Comparison of ENCODE assay signal across 10 mouse cellular contexts in the genomic region with DNA sequence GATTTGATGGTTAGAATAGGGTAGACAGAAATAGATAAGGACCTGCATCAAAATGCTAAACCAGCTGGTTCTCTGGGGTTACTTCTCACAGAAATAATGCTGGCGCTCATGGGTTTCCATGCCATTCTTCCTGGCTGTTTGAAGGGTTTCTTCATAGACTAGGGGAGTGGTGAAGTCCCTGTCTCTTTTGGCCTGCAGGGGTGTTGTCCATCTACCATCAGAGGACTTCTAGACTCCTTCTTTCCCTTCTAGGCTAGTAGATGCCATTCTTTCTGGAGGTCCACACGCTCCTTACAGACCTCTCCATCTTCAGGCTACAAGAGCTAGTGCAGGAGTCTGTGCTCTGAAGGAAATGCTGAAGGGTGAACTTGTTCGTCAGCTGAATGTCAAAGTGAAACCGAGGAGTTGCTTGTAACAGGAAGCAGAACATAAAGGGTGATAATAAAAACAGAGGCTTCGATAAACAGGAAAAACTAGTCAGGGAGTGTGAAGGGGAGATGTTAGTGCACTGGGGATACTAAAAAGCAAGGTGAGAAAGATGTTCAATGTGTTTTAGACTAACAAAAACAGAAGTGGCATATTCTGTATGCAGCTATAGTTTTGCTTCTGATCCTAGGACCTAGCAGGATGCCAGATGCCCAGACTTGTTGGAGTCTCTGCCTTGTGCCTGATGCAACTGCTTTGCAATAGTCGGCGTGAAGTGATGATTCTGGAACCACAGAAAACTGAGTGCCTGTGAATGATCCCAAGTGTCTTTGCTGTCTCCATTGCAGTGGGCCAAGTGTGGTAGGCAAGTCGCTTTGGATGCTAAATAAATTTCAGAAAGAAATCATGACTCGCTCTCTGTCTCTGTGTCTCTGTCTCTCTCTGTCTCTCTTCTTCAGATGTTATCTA.
A peak's percentile ranks its signal among the peaks of the same experiment; 100 is the strongest.
DNase-seq lines count a peak whose midpoint lies in the region; ATAC-seq and TF ChIP-seq lines count a peak whose summit lies in the region.
"Had no signal": no experiment of that assay in that cellular context is flagged by ENCODE, and none has a peak within 500 bp of the region (broad histone marks: within the 10 kb centered on the region; RNA-seq: fewer than 3 reads in every experiment).

No protein-coding gene starts in this region.

- H3K4me3 ChIP-seq in spleen, adult 2 months (ENCODE audit: extremely low read depth, insufficient read depth, insufficient read length) = no peak overlapping the region
- H3K4me3 ChIP-seq in liver, embryonic 11.5 days (ENCODE audit: low read depth, low read length) = no peak overlapping the region
- H3K4me3 ChIP-seq: forebrain, embryonic 10.5 days; liver, embryonic 15.5 days had no signal

- H3K36me3 ChIP-seq in spleen, adult 2 months (ENCODE audit: control insufficient read depth, insufficient read depth, low read length) = no peaks in the 10 kb centered on the region
- H3K36me3 ChIP-seq in liver, embryonic 11.5 days (ENCODE audit: control insufficient read depth, insufficient read depth, low read length) = no peaks in the 10 kb centered on the region
- H3K36me3 ChIP-seq: forebrain, embryonic 10.5 days; liver, embryonic 15.5 days had no signal

- TF ChIP-seq CTCF in spleen, adult 2 months (IDR thresholded peaks at IDR 0.05; ENCODE audit: extremely low read depth, insufficient read depth, insufficient read length, insufficient replicate concordance) = no peak

- no peak for TF ChIP-seq POLR2A in spleen, adult 2 months (IDR thresholded peaks at IDR 0.05; ENCODE audit: low read depth, low read length)

- no peaks in the 10 kb centered on the region for H3K9me3 ChIP-seq in liver, embryonic 11.5 days (ENCODE audit: control insufficient read depth, low read length)
- H3K9me3 ChIP-seq: forebrain, embryonic 10.5 days; liver, embryonic 15.5 days had no signal

- peaks cover 10% of the 10 kb centered on the region; the same call in 1 of the 2 replicates for H3K4me1 ChIP-seq in spleen, adult 2 months (ENCODE audit: control insufficient read depth, insufficient read depth, insufficient read length)
- 0 out of 2 replicates have a peak, but pooled peaks cover 7% of the 10 kb centered on the region for H3K4me1 ChIP-seq in liver, embryonic 11.5 days (replicated peaks; ENCODE audit: control insufficient read depth, insufficient read depth, low read length)
- H3K4me1 ChIP-seq: liver, embryonic 15.5 days had no signal

- ATAC-seq in activated CD4-positive, CD25-positive, alpha-beta regulatory T cell, adult 4 months = peak; percentile 91
- no peak for ATAC-seq in liver, embryonic 11.5 days (replicated peaks; ENCODE audit: low FRiP score)

- H3K27ac ChIP-seq in spleen, adult 2 months (ENCODE audit: insufficient read depth, low read length) = 0 out of 2 replicates have a peak overlapping the region, but pooled peaks have one; percentile 30
- H3K27ac ChIP-seq in liver, embryonic 11.5 days (ENCODE audit: low read depth, low read length) = no peak overlapping the region
- H3K27ac ChIP-seq: forebrain, embryonic 10.5 days; hindbrain, embryonic 14.5 days; liver, embryonic 15.5 days had no signal

- 51% methylated on average over 9 of the region's 9 CpGs for WGBS in spleen, adult 2 months
- WGBS in liver, embryonic 11.5 days = 66% methylated on average over 9 of the region's 9 CpGs

- no peaks in the 10 kb centered on the region for H3K27me3 ChIP-seq in spleen, adult 2 months (ENCODE audit: control insufficient read depth, insufficient read depth, low read length)
- no peaks in the 10 kb centered on the region for H3K27me3 ChIP-seq in liver, embryonic 11.5 days (replicated peaks; ENCODE audit: control insufficient read depth, insufficient read depth, low read length)
- H3K27me3 ChIP-seq: liver, embryonic 15.5 days had no signal

- H3K4me2 ChIP-seq in liver, embryonic 11.5 days = peak overlapping the region; percentile 14
- H3K4me2 ChIP-seq: hindbrain, embryonic 14.5 days; liver, embryonic 15.5 days had no signal

- peak in 1 of 2 experiments; percentile 8 for DNase-seq in spleen, adult 2 months (ENCODE audit: low read depth in 1 of 2, low spot score in 2 of 2)
- no peak for DNase-seq in spleen, postnatal 10 days (ENCODE audit: low spot score in 2 of 2)
- no peak for DNase-seq in liver, embryonic 11.5 days (ENCODE audit: low spot score)
- peak; percentile 32 for DNase-seq in naive thymus-derived CD4-positive, alpha-beta T cell, adult 2 months (ENCODE audit: low read depth)
- DNase-seq in cerebellum, postnatal 36 days = no peak
- no peak for DNase-seq in left cerebral cortex, adult 9 months (ENCODE audit: low spot score in 2 of 2)

- H3K9ac ChIP-seq in liver, embryonic 11.5 days (ENCODE audit: low read depth, low read length) = no peak overlapping the region
- H3K9ac ChIP-seq: hindbrain, embryonic 14.5 days; liver, embryonic 15.5 days had no signal
